Mouse (Mus musculus): ENCODE data around the gene Ulk3. TPM values are rescaled to one million over a fixed set of nuclear protein-coding genes. Genes with fewer than 3 reads are reported as not detected.

Gene Ulk3
- total and polyA plus RNA-seq, 3 experiments = 2.6 to 11.4 (median 10.0) TPM

GRCm38 (mm10) chr9:57584991-57585390 lies 4.3 kb upstream of the Ulk3 start:
- Histone ChIP-seq H3K27me3 (replicated peaks) (no peaks in the 10 kb centered on the region), H3K4me1 (ENCODE audit: control insufficient read depth in 1 of 2, insufficient read depth in 2 of 2) (peaks cover 0 to 17% of the 10 kb centered on the region in 2 experiments; a peak in 2 of 4 replicates), H3K79me2 (replicated peaks; ENCODE audit: control insufficient read depth, extremely low read depth, insufficient read depth, poor library complexity, severe bottlenecking) (no peaks in the 10 kb centered on the region), H3K27ac (ENCODE audit: insufficient read depth, low read depth) (no peak overlapping the region), H3K4me3 (replicated peaks in 1 of 3; ENCODE audit: low read depth in 2 of 3, low read length in 2 of 3, poor library complexity in 1 of 3) (no peak overlapping the region), H3K36me3 (replicated peaks in 1 of 2; ENCODE audit: control insufficient read depth in 1 of 2, insufficient read depth in 1 of 2, low read length in 1 of 2) (peaks cover 60 to 82% of the 10 kb centered on the region in 2 experiments), H3K9me3 (replicated peaks; ENCODE audit: low read length) (no peaks in the 10 kb centered on the region), H3K4me2 (ENCODE audit: insufficient read depth, low read depth, poor library complexity, severe bottlenecking) (no peak overlapping the region), H3K9ac (ENCODE audit: insufficient read depth, low read depth) (no peak overlapping the region)
- in situ Hi-C loops (cut with MboI; ENCODE audit: low pct_ligation_motif_present, low pct_unique_long_range_greater_than_20kb, low sequenced_read_pairs) = no loop called here
- DNase-seq (ENCODE audit: extremely low read depth) = no peak
- TF ChIP-seq ZMIZ1 (IDR thresholded peaks at IDR 0.05; ENCODE audit: low read depth, low read length) (no peak), EP300 (IDR thresholded peaks at IDR 0.05; ENCODE audit: low read length) (no peak), GABPA (IDR thresholded peaks at IDR 0.05; ENCODE audit: insufficient replicate concordance, low read depth, low read length) (no peak), UBTF (IDR thresholded peaks at IDR 0.05; ENCODE audit: low read depth, low read length) (no peak), USF2 (conservative IDR thresholded peaks at IDR 0.05; ENCODE audit: low read depth, low read length) (no peak), MAFK (IDR thresholded peaks at IDR 0.05; ENCODE audit: insufficient replicate concordance, low read length) (no peak), TBP (conservative IDR thresholded peaks at IDR 0.05; ENCODE audit: low read depth, low read length) (no peak), POLR2A (IDR thresholded peaks at IDR 0.05; ENCODE audit: low read depth, low read length) (no peak), CTCF (conservative IDR thresholded peaks at IDR 0.05 in 1 of 2, IDR thresholded peaks at IDR 0.05 in 1 of 2; ENCODE audit: low read depth in 2 of 2, low read length in 2 of 2) (no peak), ETS1 (conservative IDR thresholded peaks at IDR 0.05; ENCODE audit: low read depth, low read length) (no peak), TCF12 (IDR thresholded peaks at IDR 0.05; ENCODE audit: low read depth, low read length) (no peak), MEF2A (IDR thresholded peaks at IDR 0.05; ENCODE audit: borderline replicate concordance, low read depth, low read length) (no peak), MXI1 (IDR thresholded peaks at IDR 0.05; ENCODE audit: low read depth, low read length) (no peak), USF1 (IDR thresholded peaks at IDR 0.05; ENCODE audit: low read depth, low read length) (no peak), ZNF384 (IDR thresholded peaks at IDR 0.05; ENCODE audit: low read depth, low read length) (no peak), MAX (IDR thresholded peaks at IDR 0.05; ENCODE audit: low read length) (no peak), HCFC1 (IDR thresholded peaks at IDR 0.05; ENCODE audit: low read depth, low read length) (no peak), SMC3 (IDR thresholded peaks at IDR 0.05; ENCODE audit: low read depth, low read length) (no peak), JUN (IDR thresholded peaks at IDR 0.05; ENCODE audit: insufficient read depth, low read depth, low read length) (no peak)
- dilution Hi-C loops (cut with MboI; ENCODE audit: extremely low pct_ligation_motif_present, extremely low pct_unique_long_range_greater_than_20kb, low sequenced_read_pairs) = no loop called here

GRCm38 (mm10) chr9:57590726-57591125 lies 1.5 kb downstream of the Ulk3 start:
- H3K4me1 ChIP-seq (ENCODE audit: control insufficient read depth in 1 of 2, insufficient read depth in 2 of 2) = peaks cover 0 to 31% of the 10 kb centered on the region in 2 experiments; a peak in 2 of 4 replicates

More at GRCm38 (mm10) chr9:57590726-57591125, 1.5 kb downstream of the Ulk3 start:
- peak in 1 of 2 experiments; percentile 56; a peak in 2 of 4 replicates for TF ChIP-seq CTCF (conservative IDR thresholded peaks at IDR 0.05 in 1 of 2, IDR thresholded peaks at IDR 0.05 in 1 of 2; ENCODE audit: low read depth in 2 of 2, low read length in 2 of 2)
- peak; percentile 34 for TF ChIP-seq SMC3 (IDR thresholded peaks at IDR 0.05; ENCODE audit: low read depth, low read length)
- TF ChIP-seq RAD21 (IDR thresholded peaks at IDR 0.05; ENCODE audit: low read depth, low read length) = peak; percentile 60
- TF ChIP-seq IRF4 (IDR thresholded peaks at IDR 0.05; ENCODE audit: low read depth, low read length) = no peak
- no peak for TF ChIP-seq ZC3H11A (IDR thresholded peaks at IDR 0.05; ENCODE audit: low read depth, low read length)
- no peak for TF ChIP-seq CHD1 (IDR thresholded peaks at IDR 0.05; ENCODE audit: low read depth, low read length)
- dilution Hi-C loops (cut with MboI; ENCODE audit: extremely low pct_ligation_motif_present, extremely low pct_unique_long_range_greater_than_20kb, low sequenced_read_pairs) (no loop called here), in situ Hi-C loops (cut with MboI; ENCODE audit: low pct_ligation_motif_present, low pct_unique_long_range_greater_than_20kb, low sequenced_read_pairs) (loop anchor here (5.0 kb wide), 1 partner anchor 67 kb away; no protein-coding TSS in a partner anchor)
- no peak overlapping the region for H3K4me2 ChIP-seq (ENCODE audit: insufficient read depth, low read depth, poor library complexity, severe bottlenecking)
- peak; percentile 33 for DNase-seq (ENCODE audit: extremely low read depth)
- H3K9me3 ChIP-seq (replicated peaks; ENCODE audit: low read length) = no peaks in the 10 kb centered on the region
- H3K27me3 ChIP-seq (replicated peaks) = no peaks in the 10 kb centered on the region
- H3K9ac ChIP-seq (ENCODE audit: insufficient read depth, low read depth) = no peak overlapping the region
- peak overlapping the region in 1 of 3 experiments; percentile 77 for H3K4me3 ChIP-seq (replicated peaks in 1 of 3; ENCODE audit: low read depth in 2 of 3, low read length in 2 of 3, poor library complexity in 1 of 3)
- peaks cover 48 to 73% of the 10 kb centered on the region in 2 experiments for H3K36me3 ChIP-seq (replicated peaks in 1 of 2; ENCODE audit: control insufficient read depth in 1 of 2, insufficient read depth in 1 of 2, low read length in 1 of 2)
- no peaks in the 10 kb centered on the region for H3K79me2 ChIP-seq (replicated peaks; ENCODE audit: control insufficient read depth, extremely low read depth, insufficient read depth, poor library complexity, severe bottlenecking)
- no peak overlapping the region for H3K27ac ChIP-seq (ENCODE audit: insufficient read depth, low read depth)

Data from CH12.LX (cell line).